Mouse (Mus musculus) erythroblast, embryonic 14.5 days (primary cell): Measurements from ENCODE around the gene Selenow. TPM values are rescaled to one million over a fixed set of nuclear protein-coding genes. Genes with fewer than 3 reads are reported as not detected.

Experiments used
- H3K27me3 ChIP-seq: 2 replicates; pipeline ENCODE4 v1.6.1; 2012; ENCODE audit warnings: inconsistent platforms; ENCODE audit not compliant: control insufficient read depth
- H3K36me3 ChIP-seq: 2 replicates; pipeline ENCODE4 v1.6.1; 2012; ENCODE audit warnings: mild to moderate bottlenecking, inconsistent platforms; ENCODE audit not compliant: control insufficient read depth
- H3K4me1 ChIP-seq: 2 replicates; pipeline ENCODE4 v1.6.1; 2012; ENCODE audit warnings: inconsistent platforms; ENCODE audit not compliant: control insufficient read depth
- H3K4me3 ChIP-seq: replicated peaks from 2 replicates; pipeline ENCODE3; 2012; ENCODE audit warnings: moderate library complexity, mild to moderate bottlenecking, inconsistent platforms
- H3K9me3 ChIP-seq: 2 replicates; pipeline ENCODE4 v1.6.1; 2012; ENCODE audit warnings: low read length, inconsistent platforms, mixed read lengths; ENCODE audit not compliant: control insufficient read depth
- GATA1 ChIP-seq: IDR thresholded peaks from 2 replicates; pipeline ENCODE4 v1.6.1; 2012; ENCODE audit warnings: low read length, inconsistent platforms, mixed read lengths
- TAL1 ChIP-seq: IDR thresholded peaks from 3 replicates; pipeline ENCODE4 v1.6.1; 2012; ENCODE audit warnings: low read length, inconsistent platforms, mixed read lengths
- polyA plus RNA-seq: library from polyadenylated mRNA; stranded (reverse); fragments of >175 nt; gene quantifications from 2 replicates; pipeline ENCODE4 v1.2.3, GENCODE M21; 2012

Gene Selenow
- polyA plus RNA-seq, 1 experiment = 206 TPM

DNA sequence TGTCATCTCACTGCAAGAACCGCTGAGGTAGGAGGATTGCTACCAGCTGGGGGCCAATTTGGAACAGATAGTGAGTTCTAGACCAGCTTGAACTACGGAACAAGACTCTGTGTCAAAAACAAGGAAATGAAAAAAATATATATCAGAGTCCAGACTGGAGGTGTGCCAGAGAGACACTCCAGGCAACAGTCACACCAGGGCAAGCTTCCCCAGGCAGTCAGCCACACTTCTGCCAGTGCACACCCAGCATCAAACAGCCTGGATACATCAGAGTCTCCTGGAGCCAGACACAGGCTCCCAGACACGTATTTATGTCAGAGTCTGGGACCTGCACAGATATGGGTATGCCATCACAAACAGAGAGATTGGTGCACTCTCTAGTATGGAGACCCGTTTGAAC lies 39.0 kb upstream of the Selenow start:
- Histone ChIP-seq H3K27me3 (no peaks in the 10 kb centered on the region; the same call in 1 of the 2 replicates), H3K9me3 (peaks cover 4% of the 10 kb centered on the region), H3K36me3 (no peaks in the 10 kb centered on the region), H3K4me1 (peaks cover 16% of the 10 kb centered on the region), H3K4me3 (no peak overlapping the region)
- TF ChIP-seq TAL1 (no peak), GATA1 (no peak)

DNA sequence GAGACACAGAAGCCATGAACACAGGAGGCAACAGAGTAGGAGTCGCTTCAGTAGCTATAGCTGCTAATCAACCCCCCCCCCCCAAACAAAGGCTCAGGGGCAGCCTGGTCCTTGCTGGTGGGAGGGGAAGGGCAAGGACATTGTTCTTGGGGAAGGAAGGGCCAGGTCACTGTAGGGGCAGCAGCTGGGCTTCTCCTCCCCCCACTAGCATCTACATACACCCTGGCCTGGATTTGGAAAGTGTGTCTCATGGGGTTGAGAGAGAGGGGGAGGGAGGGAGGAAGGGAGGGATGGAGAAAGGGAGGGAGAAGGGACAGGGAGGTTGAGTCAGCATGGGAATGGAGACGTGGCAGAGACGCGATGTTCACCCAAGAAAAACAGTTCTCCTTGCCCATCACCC lies 38.5 kb upstream of the Selenow start:
- TF ChIP-seq TAL1 = no peak
- no peak for TF ChIP-seq GATA1
- Histone ChIP-seq H3K9me3 (peaks cover 4% of the 10 kb centered on the region), H3K4me3 (no peak overlapping the region), H3K36me3 (no peaks in the 10 kb centered on the region), H3K27me3 (no peaks in the 10 kb centered on the region; the same call in 1 of the 2 replicates), H3K4me1 (peaks cover 21% of the 10 kb centered on the region)

DNA sequence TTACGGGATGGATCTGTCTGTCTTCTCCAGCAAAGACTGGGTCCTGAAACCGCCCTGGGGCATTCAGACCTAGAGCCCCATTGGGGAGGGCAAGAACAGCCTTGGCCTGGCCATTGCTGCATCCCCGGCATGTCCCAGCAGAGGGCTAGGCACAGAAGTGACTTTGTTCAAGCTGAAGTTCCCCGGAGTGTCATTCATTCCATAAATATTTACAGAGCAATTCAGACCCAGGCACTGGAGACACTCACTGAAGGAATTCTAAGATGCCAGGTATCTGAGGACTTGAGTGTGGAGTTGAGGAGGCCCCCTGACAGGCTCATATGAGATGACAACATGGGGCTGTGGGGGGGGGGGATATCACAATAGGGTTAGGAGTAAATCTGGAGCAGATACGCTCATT lies 33.9 kb upstream of the Selenow start:
- no peak for TF ChIP-seq GATA1
- TF ChIP-seq TAL1 = no peak
- Histone ChIP-seq H3K36me3 (peaks cover 4% of the 10 kb centered on the region), H3K4me1 (peaks cover 50% of the 10 kb centered on the region)

DNA sequence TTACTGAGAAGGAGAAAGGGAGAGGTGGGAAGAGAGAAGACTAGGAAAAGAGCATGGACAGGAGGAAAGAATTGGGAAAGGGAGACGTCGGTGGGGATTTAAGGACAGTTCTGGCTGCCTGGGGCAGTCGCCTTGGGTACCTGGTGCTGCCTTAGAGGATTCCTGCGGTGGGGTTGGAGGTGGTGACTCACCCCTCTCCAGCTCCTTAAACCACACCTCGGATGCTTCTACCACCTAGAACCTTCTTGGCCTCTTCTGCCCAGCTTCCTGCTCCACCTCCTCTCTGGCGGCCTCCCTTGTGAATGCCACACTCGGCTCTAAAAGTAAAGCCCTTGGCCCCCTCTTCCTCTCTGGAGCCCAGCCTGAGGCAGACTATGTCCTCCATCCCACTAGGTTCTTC lies 33.3 kb upstream of the Selenow start:
- peak overlapping the region; percentile 53 for H3K4me3 ChIP-seq
- no peaks in the 10 kb centered on the region; the same call in 1 of the 2 replicates for H3K27me3 ChIP-seq
- H3K4me1 ChIP-seq = peaks cover 57% of the 10 kb centered on the region
- TF ChIP-seq GATA1 (no peak), TAL1 (no peak)
- H3K9me3 ChIP-seq = peaks cover 8% of the 10 kb centered on the region
- peaks cover 4% of the 10 kb centered on the region for H3K36me3 ChIP-seq

More for the DNA sequence above, 33.9 kb upstream of the Selenow start:
- Histone ChIP-seq H3K4me3 (no peak overlapping the region), H3K9me3 (peaks cover 8% of the 10 kb centered on the region), H3K27me3 (no peaks in the 10 kb centered on the region; the same call in 1 of the 2 replicates)

DNA sequence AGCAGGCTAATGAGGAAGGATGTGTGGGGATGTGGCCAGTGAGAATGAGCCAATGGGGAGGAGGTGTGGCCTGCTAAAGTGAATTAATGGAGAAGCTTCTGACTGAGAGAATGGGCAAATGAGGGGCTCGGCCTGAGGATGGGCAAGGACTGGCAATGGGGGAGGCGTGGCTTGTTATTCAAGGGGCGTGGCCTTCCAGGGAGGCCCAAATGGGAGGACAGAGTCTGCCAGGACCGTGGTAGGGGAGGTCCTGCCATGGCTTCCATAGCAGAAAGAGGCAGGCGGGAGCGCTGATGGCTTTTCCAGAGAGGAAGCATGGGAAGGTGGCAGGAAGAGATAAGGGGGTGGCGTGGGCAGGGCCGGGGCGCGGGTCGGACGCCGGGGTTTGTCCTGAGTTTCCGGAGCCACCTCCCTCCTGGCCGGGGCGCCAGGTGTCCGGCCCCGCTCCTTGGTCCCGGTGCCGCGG lies 32.8 kb upstream of the Selenow start:
- H3K27me3 ChIP-seq = no peaks in the 10 kb centered on the region; the same call in 1 of the 2 replicates
- H3K36me3 ChIP-seq = peaks cover 4% of the 10 kb centered on the region
- peak overlapping the region; percentile 53 for H3K4me3 ChIP-seq
- H3K4me1 ChIP-seq = peaks cover 62% of the 10 kb centered on the region
- H3K9me3 ChIP-seq = peaks cover 8% of the 10 kb centered on the region
- no peak for TF ChIP-seq GATA1
- no peak for TF ChIP-seq TAL1

DNA sequence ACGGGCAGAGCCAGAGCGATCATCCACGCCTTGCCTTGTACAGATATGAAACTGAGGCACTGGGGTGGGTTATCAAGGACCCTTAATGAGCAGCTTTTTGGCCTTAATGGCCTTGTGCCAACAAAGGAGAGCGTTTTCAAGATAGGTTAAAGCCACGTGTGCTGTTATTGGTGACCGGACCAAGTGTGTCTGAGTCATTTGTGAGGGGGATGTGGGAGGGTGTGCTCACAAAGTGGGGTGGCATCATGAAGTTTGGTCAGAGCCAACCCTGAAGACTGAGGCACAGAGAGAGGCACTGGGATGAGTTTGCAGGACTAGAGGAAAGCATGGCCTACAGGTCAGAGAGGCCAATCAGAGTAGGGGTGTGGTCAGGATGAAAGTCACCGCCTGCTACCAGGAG lies 32.2 kb upstream of the Selenow start:
- Histone ChIP-seq H3K4me3 (peak overlapping the region; percentile 53), H3K9me3 (peaks cover 8% of the 10 kb centered on the region), H3K4me1 (peaks cover 67% of the 10 kb centered on the region), H3K27me3 (no peaks in the 10 kb centered on the region; the same call in 1 of the 2 replicates), H3K36me3 (peaks cover 4% of the 10 kb centered on the region)
- TF ChIP-seq TAL1 (no peak), GATA1 (no peak)

DNA sequence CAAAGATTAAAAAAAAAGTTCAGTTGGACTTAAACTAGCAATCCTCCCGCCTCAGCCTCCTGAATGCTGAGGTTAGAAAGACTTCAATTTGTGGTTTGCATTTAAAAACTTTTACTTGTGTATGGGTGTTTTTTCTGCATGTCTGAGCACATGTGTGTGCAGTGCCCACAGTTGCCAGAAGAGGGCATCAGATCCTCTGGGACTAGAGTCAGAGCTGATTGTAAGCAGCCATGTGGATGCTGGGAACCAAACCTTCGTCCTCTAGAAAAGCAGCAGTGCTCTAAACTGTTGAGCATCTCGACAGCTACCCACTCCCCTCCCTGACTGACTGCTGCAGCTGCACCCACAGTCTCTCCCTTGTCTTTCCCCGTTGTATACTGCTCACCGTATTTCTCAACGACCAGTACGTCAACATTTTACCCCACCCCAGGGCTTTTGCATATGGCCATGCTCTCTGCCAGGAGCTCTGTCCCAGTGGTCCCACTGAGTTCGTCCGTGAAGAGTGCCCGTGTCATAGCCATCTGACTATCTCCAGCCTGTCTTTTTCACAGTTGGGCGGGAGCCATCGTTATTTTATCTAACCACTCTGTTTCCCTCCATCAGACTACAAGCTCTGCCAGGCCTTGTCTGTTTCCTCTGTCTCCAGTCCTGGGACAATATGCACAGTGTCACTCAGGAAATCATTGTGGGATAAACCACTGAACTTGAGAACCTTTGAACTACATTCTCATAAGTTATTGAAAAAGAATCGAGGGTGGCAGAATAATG lies 31.3 kb upstream of the Selenow start:
- peaks cover 8% of the 10 kb centered on the region for H3K9me3 ChIP-seq
- no peak overlapping the region for H3K4me3 ChIP-seq
- TF ChIP-seq TAL1 (no peak), GATA1 (no peak)
- peaks cover 77% of the 10 kb centered on the region for H3K4me1 ChIP-seq
- no peaks in the 10 kb centered on the region; the same call in 1 of the 2 replicates for H3K27me3 ChIP-seq
- peaks cover 4% of the 10 kb centered on the region for H3K36me3 ChIP-seq

DNA sequence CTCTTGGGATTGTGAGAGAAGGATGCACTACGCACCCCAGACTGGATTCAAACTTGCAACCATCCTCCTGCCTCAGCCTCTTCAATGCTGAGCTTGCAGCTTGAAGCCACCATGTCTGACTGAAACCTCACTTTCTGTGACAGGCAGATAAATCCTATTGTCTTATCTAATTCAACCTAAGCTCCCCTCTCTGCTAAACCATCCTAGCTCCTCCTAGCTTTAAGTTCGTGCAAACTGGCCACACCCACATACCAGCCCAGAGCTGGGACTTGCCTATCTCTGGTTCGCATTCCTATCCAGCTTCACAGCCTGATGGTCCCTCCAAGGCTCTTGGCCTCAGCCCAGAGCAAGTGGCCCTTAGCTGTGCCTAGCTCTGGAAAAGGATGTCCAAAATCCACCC lies 30.2 kb upstream of the Selenow start:
- H3K36me3 ChIP-seq = peaks cover 4% of the 10 kb centered on the region
- H3K9me3 ChIP-seq = peaks cover 8% of the 10 kb centered on the region
- H3K4me3 ChIP-seq = peak overlapping the region; percentile 14
- H3K4me1 ChIP-seq = peaks cover 88% of the 10 kb centered on the region
- no peaks in the 10 kb centered on the region; the same call in 1 of the 2 replicates for H3K27me3 ChIP-seq
- TF ChIP-seq GATA1 (peak; percentile 37; the same call in 1 of the 2 replicates), TAL1 (peak; percentile 51; the same call in 2 of the 3 replicates)

DNA sequence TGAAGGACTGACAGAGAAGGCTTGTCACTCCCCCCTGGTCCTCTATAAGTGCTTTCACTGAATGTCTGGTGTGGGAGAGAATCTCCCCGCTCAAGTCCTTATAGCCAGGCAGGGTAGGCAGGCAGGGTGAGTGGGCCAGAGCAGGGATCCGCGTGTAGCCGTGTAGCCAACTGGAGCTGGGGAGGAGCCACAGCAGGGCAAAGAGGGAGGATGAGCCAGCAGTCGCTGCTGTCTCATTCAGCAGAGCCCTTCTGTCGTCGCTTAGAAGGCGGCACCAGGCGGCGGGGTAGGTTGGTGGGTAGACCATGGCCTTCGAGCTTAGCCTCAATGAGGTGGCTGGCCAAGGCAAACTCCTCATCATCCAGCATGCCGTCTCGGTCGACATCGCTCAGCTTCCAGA lies 27.8 kb upstream of the Selenow start:
- TF ChIP-seq GATA1 (no peak), TAL1 (no peak)
- H3K4me1 ChIP-seq = peaks cover 93% of the 10 kb centered on the region

More for the DNA sequence above, 27.8 kb upstream of the Selenow start:
- Histone ChIP-seq H3K9me3 (peaks cover 4% of the 10 kb centered on the region), H3K4me3 (no peak overlapping the region), H3K27me3 (no peaks in the 10 kb centered on the region), H3K36me3 (peaks cover 6% of the 10 kb centered on the region)
